Mouse (Mus musculus): ENCODE results near the gene Sec22b. TPM values are rescaled to one million over a fixed set of nuclear protein-coding genes. Genes with fewer than 3 reads are reported as not detected.

Gene Sec22b
- total RNA-seq, 1 experiment = 44.4 TPM

GRCm38 (mm10) chr3:97971117-97971516 lies 70.1 kb downstream of the Sec22b start:
- H3K36me3 ChIP-seq (ENCODE audit: control insufficient read depth, insufficient read depth, low read length, poor library complexity, severe bottlenecking) = no peaks in the 10 kb centered on the region
- no peaks in the 10 kb centered on the region for H3K9me3 ChIP-seq (ENCODE audit: control insufficient read depth, insufficient read depth, low read depth, low read length)
- TF ChIP-seq CHD2 (IDR thresholded peaks at IDR 0.05; ENCODE audit: low read depth, low read length) = no peak
- TF ChIP-seq ZC3H11A (IDR thresholded peaks at IDR 0.05; ENCODE audit: borderline replicate concordance, low read depth, low read length) = no peak
- TF ChIP-seq MAFK (IDR thresholded peaks at IDR 0.05; ENCODE audit: insufficient read depth, low read depth, low read length) = no peak
- TF ChIP-seq HCFC1 (IDR thresholded peaks at IDR 0.05; ENCODE audit: borderline replicate concordance, insufficient read depth, low read length) = no peak
- no peak for TF ChIP-seq ZNF384 (IDR thresholded peaks at IDR 0.05; ENCODE audit: low read depth, low read length)
- in situ Hi-C loops (cut with MboI; ENCODE audit: low sequenced_read_pairs in 2 of 2, unreplicated experiment in 2 of 2) = no loop called here
- DNase-seq (ENCODE audit: low read depth, low spot score) = no peak
- no peak overlapping the region for H3K4me3 ChIP-seq (ENCODE audit: insufficient read depth in 1 of 2, low read depth in 1 of 2, low read length in 2 of 2, poor library complexity in 1 of 2, severe bottlenecking in 1 of 2)
- H3K27ac ChIP-seq (ENCODE audit: insufficient read depth, low read depth, low read length, poor library complexity, severe bottlenecking) = no peak overlapping the region
- H3K4me1 ChIP-seq (ENCODE audit: control insufficient read depth in 2 of 2, insufficient read depth in 2 of 2, low read length in 2 of 2, poor library complexity in 1 of 2) = no peaks in the 10 kb centered on the region
- H3K9ac ChIP-seq (ENCODE audit: insufficient read depth, low read depth, low read length, poor library complexity, severe bottlenecking) = no peak overlapping the region

GRCm38 (mm10) chr3:97972200-97972599 lies 71.2 kb downstream of the Sec22b start:
- Histone ChIP-seq H3K36me3 (ENCODE audit: control insufficient read depth, insufficient read depth, low read length, poor library complexity, severe bottlenecking) (no peaks in the 10 kb centered on the region), H3K4me3 (ENCODE audit: insufficient read depth in 1 of 2, low read depth in 1 of 2, low read length in 2 of 2, poor library complexity in 1 of 2, severe bottlenecking in 1 of 2) (no peak overlapping the region), H3K4me1 (ENCODE audit: control insufficient read depth in 2 of 2, insufficient read depth in 2 of 2, low read length in 2 of 2, poor library complexity in 1 of 2) (no peaks in the 10 kb centered on the region), H3K27ac (ENCODE audit: insufficient read depth, low read depth, low read length, poor library complexity, severe bottlenecking) (no peak overlapping the region), H3K9me3 (ENCODE audit: control insufficient read depth, insufficient read depth, low read depth, low read length) (no peaks in the 10 kb centered on the region), H3K9ac (ENCODE audit: insufficient read depth, low read depth, low read length, poor library complexity, severe bottlenecking) (no peak overlapping the region)
- in situ Hi-C loops (cut with MboI; ENCODE audit: low sequenced_read_pairs in 2 of 2, unreplicated experiment in 2 of 2) = no loop called here
- TF ChIP-seq MAFK (IDR thresholded peaks at IDR 0.05; ENCODE audit: insufficient read depth, low read depth, low read length) (no peak), CHD2 (IDR thresholded peaks at IDR 0.05; ENCODE audit: low read depth, low read length) (no peak), ZNF384 (IDR thresholded peaks at IDR 0.05; ENCODE audit: low read depth, low read length) (no peak), ZC3H11A (IDR thresholded peaks at IDR 0.05; ENCODE audit: borderline replicate concordance, low read depth, low read length) (no peak), HCFC1 (IDR thresholded peaks at IDR 0.05; ENCODE audit: borderline replicate concordance, insufficient read depth, low read length) (no peak)
- no peak for DNase-seq (ENCODE audit: low read depth, low spot score)

GRCm38 (mm10) chr3:97972707-97973106 lies 71.7 kb downstream of the Sec22b start:
- in situ Hi-C loops (cut with MboI; ENCODE audit: low sequenced_read_pairs in 2 of 2, unreplicated experiment in 2 of 2) = no loop called here
- H3K36me3 ChIP-seq (ENCODE audit: control insufficient read depth, insufficient read depth, low read length, poor library complexity, severe bottlenecking) = no peaks in the 10 kb centered on the region
- H3K9me3 ChIP-seq (ENCODE audit: control insufficient read depth, insufficient read depth, low read depth, low read length) = no peaks in the 10 kb centered on the region
- peaks cover 0 to 2% of the 10 kb centered on the region in 2 experiments; a peak in 1 of 4 replicates for H3K4me1 ChIP-seq (ENCODE audit: control insufficient read depth in 2 of 2, insufficient read depth in 2 of 2, low read length in 2 of 2, poor library complexity in 1 of 2)
- no peak overlapping the region for H3K4me3 ChIP-seq (ENCODE audit: insufficient read depth in 1 of 2, low read depth in 1 of 2, low read length in 2 of 2, poor library complexity in 1 of 2, severe bottlenecking in 1 of 2)
- no peak overlapping the region for H3K27ac ChIP-seq (ENCODE audit: insufficient read depth, low read depth, low read length, poor library complexity, severe bottlenecking)
- DNase-seq (ENCODE audit: low read depth, low spot score) = no peak
- TF ChIP-seq CHD2 (IDR thresholded peaks at IDR 0.05; ENCODE audit: low read depth, low read length) (no peak), ZC3H11A (IDR thresholded peaks at IDR 0.05; ENCODE audit: borderline replicate concordance, low read depth, low read length) (no peak), ZNF384 (IDR thresholded peaks at IDR 0.05; ENCODE audit: low read depth, low read length) (no peak), MAFK (IDR thresholded peaks at IDR 0.05; ENCODE audit: insufficient read depth, low read depth, low read length) (no peak), HCFC1 (IDR thresholded peaks at IDR 0.05; ENCODE audit: borderline replicate concordance, insufficient read depth, low read length) (no peak)
- H3K9ac ChIP-seq (ENCODE audit: insufficient read depth, low read depth, low read length, poor library complexity, severe bottlenecking) = no peak overlapping the region

Other genes starting within 250 kb of the Sec22b start
- 7.0 and 7.5 TPM in 2 replicates for gene Prkab2, start 243.0 kb upstream of the Sec22b start, total RNA-seq (2012; rRNA removed)
- not detected in 2 replicates for gene Gm17651, start 226.5 kb upstream of the Sec22b start, total RNA-seq (2012; rRNA removed)
- 10.0 and 12.0 TPM in 2 replicates for gene Pde4dip, start 12.5 kb upstream of the Sec22b start, total RNA-seq (2012; rRNA removed)
- 41.5 and 54.3 TPM in 2 replicates for gene Notch2, start 112.3 kb downstream of the Sec22b start, total RNA-seq (2012; rRNA removed)

Data from ES-E14 (cell line).